Mouse (Mus musculus): ENCODE data around the gene Clstn3. TPM values are rescaled to one million over a fixed set of nuclear protein-coding genes. Genes with fewer than 3 reads are reported as not detected.

Gene Clstn3
- total and polyA plus RNA-seq, 3 experiments, result 17.7 to 126 (median 21.4) TPM

DNA sequence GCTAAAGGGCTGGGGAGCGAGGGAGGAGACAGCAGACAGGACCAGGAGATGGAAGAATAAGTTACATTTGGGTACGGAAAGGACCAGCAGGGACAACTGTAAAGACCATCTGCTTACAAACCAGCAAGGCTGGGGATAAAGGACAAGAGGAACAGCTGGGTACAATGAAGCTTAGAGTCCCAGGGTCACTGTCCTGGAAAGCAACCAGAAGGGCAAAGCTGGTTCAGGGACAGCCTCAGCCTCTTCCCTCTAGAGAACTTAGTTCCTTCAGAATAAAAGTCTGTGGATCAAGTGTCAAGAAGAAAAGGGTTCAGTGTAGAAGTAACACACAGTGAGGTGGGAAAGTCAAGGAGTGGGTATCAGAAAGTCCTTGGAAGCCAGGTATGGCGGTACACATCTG is 6.5 kb upstream of the Clstn3 start:
- DNase-seq (ENCODE audit: extremely low read depth), result no peak
- Histone ChIP-seq H3K4me2 (ENCODE audit: insufficient read depth, low read depth, poor library complexity, severe bottlenecking) (no peak overlapping the region), H3K27ac (ENCODE audit: insufficient read depth, low read depth) (no peak overlapping the region), H3K36me3 (replicated peaks in 1 of 2; ENCODE audit: control insufficient read depth in 1 of 2, insufficient read depth in 1 of 2, low read length in 1 of 2) (no peaks in the 10 kb centered on the region), H3K27me3 (replicated peaks) (peaks cover 58% of the 10 kb centered on the region), H3K9me3 (replicated peaks; ENCODE audit: low read length) (no peaks in the 10 kb centered on the region), H3K4me1 (ENCODE audit: control insufficient read depth in 1 of 2, insufficient read depth in 2 of 2) (peaks cover 6 to 16% of the 10 kb centered on the region in 2 experiments), H3K9ac (ENCODE audit: insufficient read depth, low read depth) (no peak overlapping the region), H3K4me3 (replicated peaks in 1 of 3; ENCODE audit: low read depth in 2 of 3, low read length in 2 of 3, poor library complexity in 1 of 3) (no peak overlapping the region), H3K79me2 (replicated peaks; ENCODE audit: control insufficient read depth, extremely low read depth, insufficient read depth, poor library complexity, severe bottlenecking) (peaks cover 4% of the 10 kb centered on the region; the same call in 1 of the 2 replicates)
- dilution Hi-C loops (cut with MboI; ENCODE audit: extremely low pct_ligation_motif_present, extremely low pct_unique_long_range_greater_than_20kb, low sequenced_read_pairs), result no loop called here
- in situ Hi-C loops (cut with MboI; ENCODE audit: low pct_ligation_motif_present, low pct_unique_long_range_greater_than_20kb, low sequenced_read_pairs), result loop anchor here (10.0 kb wide), 1 partner anchor 74 kb away; the partner anchor contains the start of gene C1s1
- TF ChIP-seq IRF4 (IDR thresholded peaks at IDR 0.05; ENCODE audit: low read depth, low read length), result no peak
- no peak for TF ChIP-seq MAFK (IDR thresholded peaks at IDR 0.05; ENCODE audit: insufficient replicate concordance, low read length)
- TF ChIP-seq ZC3H11A (IDR thresholded peaks at IDR 0.05; ENCODE audit: low read depth, low read length), result no peak
- no peak for TF ChIP-seq UBTF (IDR thresholded peaks at IDR 0.05; ENCODE audit: low read depth, low read length)
- TF ChIP-seq KAT2A (IDR thresholded peaks at IDR 0.05; ENCODE audit: insufficient replicate concordance, low read length), result no peak
- TF ChIP-seq TBP (conservative IDR thresholded peaks at IDR 0.05; ENCODE audit: low read depth, low read length), result no peak
- TF ChIP-seq POLR2AphosphoS2 (IDR thresholded peaks at IDR 0.05; ENCODE audit: low read depth, low read length), result no peak
- TF ChIP-seq E2F4 (IDR thresholded peaks at IDR 0.05; ENCODE audit: insufficient replicate concordance, low read depth, low read length), result no peak
- no peak for TF ChIP-seq JUND (conservative IDR thresholded peaks at IDR 0.05; ENCODE audit: low read depth, low read length)
- TF ChIP-seq SMC3 (IDR thresholded peaks at IDR 0.05; ENCODE audit: low read depth, low read length), result no peak

- Histone ChIP-seq H3K4me1 (ENCODE audit: control insufficient read depth in 1 of 2, insufficient read depth in 2 of 2) (0 out of 4 replicates have a peak, but pooled peaks cover 0 to 2% of the 10 kb centered on the region in 2 experiments), H3K4me2 (ENCODE audit: insufficient read depth, low read depth, poor library complexity, severe bottlenecking) (no peak overlapping the region), H3K9ac (ENCODE audit: insufficient read depth, low read depth) (no peak overlapping the region), H3K27me3 (replicated peaks) (peaks cover 78% of the 10 kb centered on the region), H3K4me3 (replicated peaks in 1 of 3; ENCODE audit: low read depth in 2 of 3, low read length in 2 of 3, poor library complexity in 1 of 3) (no peak overlapping the region), H3K9me3 (replicated peaks; ENCODE audit: low read length) (no peaks in the 10 kb centered on the region), H3K36me3 (replicated peaks in 1 of 2; ENCODE audit: control insufficient read depth in 1 of 2, insufficient read depth in 1 of 2, low read length in 1 of 2) (no peaks in the 10 kb centered on the region), H3K27ac (ENCODE audit: insufficient read depth, low read depth) (no peak overlapping the region), H3K79me2 (replicated peaks; ENCODE audit: control insufficient read depth, extremely low read depth, insufficient read depth, poor library complexity, severe bottlenecking) (no peaks in the 10 kb centered on the region)
- no peak for TF ChIP-seq RCOR1 (conservative IDR thresholded peaks at IDR 0.05; ENCODE audit: low read depth, low read length)
- no peak for TF ChIP-seq POLR2A (IDR thresholded peaks at IDR 0.05; ENCODE audit: low read depth, low read length)
- no peak for TF ChIP-seq JUND (conservative IDR thresholded peaks at IDR 0.05; ENCODE audit: low read depth, low read length)
- no peak for TF ChIP-seq MAZ (IDR thresholded peaks at IDR 0.05; ENCODE audit: low read depth, low read length)
- TF ChIP-seq TBP (conservative IDR thresholded peaks at IDR 0.05; ENCODE audit: low read depth, low read length), result no peak
- no peak for TF ChIP-seq JUN (IDR thresholded peaks at IDR 0.05; ENCODE audit: insufficient read depth, low read depth, low read length)
- no peak for TF ChIP-seq GABPA (IDR thresholded peaks at IDR 0.05; ENCODE audit: insufficient replicate concordance, low read depth, low read length)
- TF ChIP-seq UBTF (IDR thresholded peaks at IDR 0.05; ENCODE audit: low read depth, low read length), result no peak
- no peak for TF ChIP-seq BHLHE40 (IDR thresholded peaks at IDR 0.05; ENCODE audit: low read depth, low read length)
- no peak for TF ChIP-seq SMC3 (IDR thresholded peaks at IDR 0.05; ENCODE audit: low read depth, low read length)
- TF ChIP-seq MAX (IDR thresholded peaks at IDR 0.05; ENCODE audit: low read length), result no peak
- dilution Hi-C loops (cut with MboI; ENCODE audit: extremely low pct_ligation_motif_present, extremely low pct_unique_long_range_greater_than_20kb, low sequenced_read_pairs) (no loop called here), in situ Hi-C loops (cut with MboI; ENCODE audit: low pct_ligation_motif_present, low pct_unique_long_range_greater_than_20kb, low sequenced_read_pairs) (no loop called here)
- no peak for DNase-seq (ENCODE audit: extremely low read depth)
These were observed 1.1 kb upstream of the Clstn3 start for GRCm38 (mm10) chr6:124465729-124466128.

Data from CH12.LX (cell line).